In the genomic region with DNA sequence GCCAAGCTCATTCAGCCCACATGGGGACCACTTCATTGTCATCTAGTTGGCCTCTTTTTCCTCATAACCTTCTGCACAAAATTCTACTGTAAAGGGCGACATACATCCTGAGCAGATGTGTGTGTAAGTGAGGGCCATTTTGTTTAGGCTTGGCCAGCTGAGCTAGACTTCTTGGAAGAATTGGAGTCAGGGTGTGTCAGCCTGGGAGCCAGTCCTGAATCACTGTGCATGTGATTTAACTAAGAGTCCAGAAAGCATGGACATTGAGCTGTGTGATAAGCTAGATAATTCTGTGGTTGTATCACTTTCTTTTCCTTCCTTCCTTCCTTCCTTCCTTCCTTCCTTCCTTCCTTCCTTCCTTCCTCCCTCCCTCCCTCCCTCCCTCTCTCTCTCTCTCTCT, we compare ENCODE assay signal across 24 mouse cellular contexts.
"Had no signal": no experiment of that assay in that cellular context is flagged by ENCODE, and none has a peak within 500 bp of the region (broad histone marks: within the 10 kb centered on the region; RNA-seq: fewer than 3 reads in every experiment).

No protein-coding gene starts in this region.

- H3K4me1 ChIP-seq: limb, embryonic 13.5 days; liver, embryonic 12.5 days; liver, embryonic 15.5 days; lung, embryonic 15.5 days; neural tube, embryonic 15.5 days had no signal

- H3K9me3 ChIP-seq: kidney, embryonic 15.5 days; limb, embryonic 10.5 days; limb, embryonic 13.5 days; liver, embryonic 12.5 days; liver, embryonic 15.5 days; lung, embryonic 15.5 days; megakaryocyte, embryonic 14.5 days; midbrain, embryonic 10.5 days; midbrain, embryonic 15.5 days; neural tube, embryonic 12.5 days; neural tube, embryonic 15.5 days had no signal

- H3K27me3 ChIP-seq: kidney, embryonic 15.5 days; limb, embryonic 13.5 days; liver, embryonic 12.5 days; liver, embryonic 15.5 days; lung, embryonic 15.5 days; megakaryocyte, embryonic 14.5 days; neural tube, embryonic 12.5 days; neural tube, embryonic 15.5 days had no signal

- H3K9ac ChIP-seq: kidney, embryonic 15.5 days; limb, embryonic 13.5 days; liver, embryonic 12.5 days; liver, embryonic 15.5 days; lung, embryonic 15.5 days; midbrain, embryonic 15.5 days; neural tube, embryonic 12.5 days; neural tube, embryonic 15.5 days had no signal

- H3K4me3 ChIP-seq: kidney, embryonic 15.5 days; limb, embryonic 10.5 days; limb, embryonic 13.5 days; liver, embryonic 12.5 days; liver, embryonic 15.5 days; lung, embryonic 15.5 days; megakaryocyte, embryonic 14.5 days; midbrain, embryonic 10.5 days; midbrain, embryonic 15.5 days; neural tube, embryonic 12.5 days; neural tube, embryonic 15.5 days had no signal

- ATAC-seq: liver, embryonic 12.5 days; midbrain, embryonic 15.5 days had no signal

- H3K4me2 ChIP-seq: kidney, embryonic 15.5 days; limb, embryonic 13.5 days; liver, embryonic 12.5 days; liver, embryonic 15.5 days; lung, embryonic 15.5 days; midbrain, embryonic 15.5 days; neural tube, embryonic 12.5 days; neural tube, embryonic 15.5 days had no signal

- H3K36me3 ChIP-seq: kidney, embryonic 15.5 days; limb, embryonic 10.5 days; limb, embryonic 13.5 days; liver, embryonic 12.5 days; liver, embryonic 15.5 days; lung, embryonic 15.5 days; midbrain, embryonic 10.5 days; midbrain, embryonic 15.5 days; neural tube, embryonic 12.5 days; neural tube, embryonic 15.5 days had no signal

- H3K27ac ChIP-seq: kidney, embryonic 15.5 days; limb, embryonic 10.5 days; limb, embryonic 13.5 days; liver, embryonic 12.5 days; liver, embryonic 15.5 days; lung, embryonic 15.5 days; midbrain, embryonic 10.5 days; midbrain, embryonic 15.5 days; neural tube, embryonic 12.5 days; neural tube, embryonic 15.5 days had no signal

- DNase-seq: kidney, adult 11 months; kidney, adult 8-10 months; kidney, postnatal 10 days; kidney, postnatal 36 days; liver; lung, adult 18-20 months; lung, postnatal 10 days; lung, postnatal 36 days; retina, postnatal 1 day; right cerebral cortex, postnatal 25 days; thymus, adult 2 months; thymus, postnatal 14 days; thymus, postnatal 4 days had no signal
